Comparison of ENCODE assay signal across 13 mouse cellular contexts in the genomic region with DNA sequence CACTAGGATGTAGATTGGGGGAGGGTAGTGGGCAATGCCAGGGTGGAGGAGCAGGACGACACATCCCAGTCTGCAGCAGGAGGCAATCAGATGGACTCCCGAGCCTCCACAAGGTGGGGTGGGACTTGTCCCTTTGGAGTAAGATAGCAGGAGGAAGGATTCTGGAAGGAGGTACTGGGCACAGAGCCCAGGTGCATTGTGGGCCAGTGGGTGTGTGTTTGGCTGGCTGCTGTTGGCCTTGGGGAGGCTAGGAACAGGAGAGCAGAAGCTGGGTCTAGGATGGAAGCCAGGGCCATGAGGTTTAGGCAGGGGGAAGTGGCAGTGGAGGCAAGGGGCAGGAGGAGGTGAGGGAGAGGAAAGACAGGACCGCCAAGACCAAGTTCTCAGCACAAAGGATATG. TPM values are rescaled to one million over a fixed set of nuclear protein-coding genes. Genes with fewer than 3 reads are reported as not detected.
DNase-seq lines count a peak whose midpoint lies in the region; ATAC-seq lines count a peak whose summit lies in the region.
"Had no signal": no experiment of that assay in that cellular context is flagged by ENCODE, and none has a peak within 500 bp of the region (broad histone marks: within the 10 kb centered on the region; RNA-seq: fewer than 3 reads in every experiment).

No protein-coding gene starts in this region.

- DNase-seq in kidney, adult 11 months, result peak; percentile 51
- DNase-seq in 3T3-L1 (ENCODE audit: low read depth, low spot score) (peak; percentile 33), adipocyte (ENCODE audit: low spot score) (peak; percentile 70)
- DNase-seq in kidney, postnatal 10 days, result peak; percentile 18
- DNase-seq in forebrain, embryonic 14.5 days (ENCODE audit: low spot score), result no peak
- DNase-seq in spleen, postnatal 4 days (ENCODE audit: low spot score in 2 of 2), result no peak
- DNase-seq: gastrocnemius, postnatal 14 days; heart, postnatal 36 days; right cerebral cortex, postnatal 14 days had no signal

- no peak overlapping the region for H3K27ac ChIP-seq in kidney, embryonic 14.5 days (ENCODE audit: low read depth, low read length)
- no peak overlapping the region for H3K27ac ChIP-seq in forebrain, embryonic 14.5 days (ENCODE audit: low read depth, low read length)
- H3K27ac ChIP-seq: embryonic facial prominence, embryonic 10.5 days; limb, embryonic 12.5 days had no signal

- no peak overlapping the region; the same call in 1 of the 2 replicates for H3K9ac ChIP-seq in kidney, embryonic 14.5 days (ENCODE audit: low read depth, low read length)
- no peak overlapping the region for H3K9ac ChIP-seq in forebrain, embryonic 14.5 days (ENCODE audit: low read length)
- H3K9ac ChIP-seq: limb, embryonic 12.5 days had no signal

- no peaks in the 10 kb centered on the region for H3K27me3 ChIP-seq in kidney, embryonic 14.5 days (ENCODE audit: control insufficient read depth, insufficient read depth, low read length)
- H3K27me3 ChIP-seq in forebrain, embryonic 14.5 days (replicated peaks; ENCODE audit: control insufficient read depth, insufficient read depth, low read length), result no peaks in the 10 kb centered on the region
- H3K27me3 ChIP-seq: limb, embryonic 12.5 days had no signal

- no peak overlapping the region for H3K4me2 ChIP-seq in kidney, embryonic 14.5 days (replicated peaks; ENCODE audit: low read depth, low read length)
- H3K4me2 ChIP-seq in forebrain, embryonic 14.5 days (ENCODE audit: low read length), result no peak overlapping the region
- H3K4me2 ChIP-seq: limb, embryonic 12.5 days had no signal

- 74% methylated on average over 3 of the region's 3 CpGs for WGBS in kidney, embryonic 14.5 days
- WGBS in forebrain, embryonic 14.5 days, result 69% methylated on average over 3 of the region's 3 CpGs

- ATAC-seq in kidney, embryonic 14.5 days (ENCODE audit: low FRiP score, low TSS enrichment), result no peak
- ATAC-seq in forebrain, embryonic 14.5 days, result no peak

- no peaks in the 10 kb centered on the region for H3K9me3 ChIP-seq in kidney, embryonic 14.5 days (ENCODE audit: control insufficient read depth, low read length)
- no peaks in the 10 kb centered on the region for H3K9me3 ChIP-seq in forebrain, embryonic 14.5 days (replicated peaks; ENCODE audit: control insufficient read depth, low read length)
- H3K9me3 ChIP-seq: embryonic facial prominence, embryonic 10.5 days; limb, embryonic 12.5 days had no signal

- no peak overlapping the region for H3K4me3 ChIP-seq in kidney, embryonic 14.5 days (ENCODE audit: low read length)
- H3K4me3 ChIP-seq in forebrain, embryonic 14.5 days (ENCODE audit: low read depth, low read length), result no peak overlapping the region
- H3K4me3 ChIP-seq: embryonic facial prominence, embryonic 10.5 days; limb, embryonic 12.5 days had no signal

- no peaks in the 10 kb centered on the region; the same call in 1 of the 2 replicates for H3K36me3 ChIP-seq in kidney, embryonic 14.5 days (ENCODE audit: control insufficient read depth, insufficient read depth, low read length)
- peaks cover 4% of the 10 kb centered on the region; the same call in 1 of the 2 replicates for H3K36me3 ChIP-seq in forebrain, embryonic 14.5 days (ENCODE audit: control insufficient read depth, insufficient read depth, low read length)

- 0 out of 2 replicates have a peak, but pooled peaks cover 3% of the 10 kb centered on the region for H3K4me1 ChIP-seq in kidney, embryonic 14.5 days (ENCODE audit: control insufficient read depth, insufficient read depth, low read length)
- H3K4me1 ChIP-seq in forebrain, embryonic 14.5 days (ENCODE audit: control insufficient read depth, insufficient read depth, low read length), result no peaks in the 10 kb centered on the region

RNA-seq across cellular contexts. Expression of a gene that starts 6.4 kb away (rescaled TPM):
- polyA plus RNA-seq in kidney, embryonic 14.5 days (2014; fragmentation: Nextera tagmentation; extraction: Ambion mirVana), result 14.1 and 18.1 TPM in 2 replicates
- 25.9 and 32.5 TPM in 2 replicates for polyA plus RNA-seq in forebrain, embryonic 14.5 days (2014; fragmentation: Nextera tagmentation; extraction: Ambion mirVana)

RNA-seq across cellular contexts. Expression of a gene that starts 25.7 kb away (rescaled TPM):
- 6.9 and 11.2 TPM in 2 replicates for polyA plus RNA-seq in kidney, embryonic 14.5 days (2014; fragmentation: Nextera tagmentation; extraction: Ambion mirVana)
- 0.54 and 1.3 TPM in 2 replicates for polyA plus RNA-seq in forebrain, embryonic 14.5 days (2014; fragmentation: Nextera tagmentation; extraction: Ambion mirVana)

RNA-seq across cellular contexts. Expression of a gene that starts 27.6 kb away (rescaled TPM):
- polyA plus RNA-seq in kidney, embryonic 14.5 days (2014; fragmentation: Nextera tagmentation; extraction: Ambion mirVana), result 42.2 and 67.7 TPM in 2 replicates
- 63.2 and 67.0 TPM in 2 replicates for polyA plus RNA-seq in forebrain, embryonic 14.5 days (2014; fragmentation: Nextera tagmentation; extraction: Ambion mirVana)

RNA-seq across cellular contexts. Expression of a gene that starts 27.9 kb away (rescaled TPM):
- 84.5 and 132 TPM in 2 replicates for polyA plus RNA-seq in kidney, embryonic 14.5 days (2014; fragmentation: Nextera tagmentation; extraction: Ambion mirVana)
- polyA plus RNA-seq in forebrain, embryonic 14.5 days (2014; fragmentation: Nextera tagmentation; extraction: Ambion mirVana), result 95.7 and 99.8 TPM in 2 replicates

RNA-seq across cellular contexts. Expression of a gene that starts 31.9 kb away (rescaled TPM):
- 0.96 and 1.0 TPM in 2 replicates for polyA plus RNA-seq in kidney, embryonic 14.5 days (2014; fragmentation: Nextera tagmentation; extraction: Ambion mirVana)
- 0.53 and 2.7 TPM in 2 replicates for polyA plus RNA-seq in forebrain, embryonic 14.5 days (2014; fragmentation: Nextera tagmentation; extraction: Ambion mirVana)
- polyA plus RNA-seq: large intestine, adult 2 months had no signal

Comparison
In these comparisons a context has a peak if more than half of its experiments do, and no peak if none do; other contexts are left out.
1. DNase-seq: peak in kidney, adult 11 months (single experiment), 3T3-L1 (single experiment), adipocyte (single experiment) and kidney, postnatal 10 days (single experiment); none in forebrain, embryonic 14.5 days (single experiment) and spleen, postnatal 4 days (0 of 2).